Mouse (Mus musculus): ENCODE results near the gene Lamb3. TPM values are rescaled to one million over a fixed set of nuclear protein-coding genes. Genes with fewer than 3 reads are reported as not detected.

Lamb3 gene
- polyA plus RNA-seq, 1 experiment from 2014 or later: 0.59 TPM

DNA sequence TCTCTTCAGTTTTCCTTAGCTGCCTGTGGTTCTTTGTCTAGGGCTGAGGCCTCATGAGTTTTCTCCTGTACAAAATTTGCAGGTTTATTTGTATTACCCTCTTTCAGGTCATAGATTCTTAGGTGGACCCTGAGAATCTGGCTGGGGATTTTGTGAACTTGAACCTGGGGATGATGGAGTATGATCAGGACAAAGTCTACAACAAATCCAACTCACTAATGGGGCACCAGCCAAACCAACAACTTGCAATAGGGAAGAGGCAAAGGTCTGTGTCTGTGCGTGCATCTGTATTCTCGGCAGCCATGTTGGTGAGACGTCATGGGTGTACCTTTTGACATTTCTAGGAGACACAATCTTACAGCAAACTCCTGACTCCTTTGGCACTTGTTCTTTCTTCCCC lies 81.6 kb downstream of the Lamb3 start:
- 95% methylated on average over 3 of the region's 3 CpGs for WGBS
- H3K27me3 ChIP-seq (replicated peaks): no peaks in the 10 kb centered on the region
- H3K4me2 ChIP-seq: no peak overlapping the region
- H3K9me3 ChIP-seq (replicated peaks): no peaks in the 10 kb centered on the region
- ATAC-seq (ENCODE audit: low FRiP score): no peak
- H3K4me3 ChIP-seq (replicated peaks): no peak overlapping the region
- no peak overlapping the region for H3K9ac ChIP-seq (replicated peaks)
- H3K36me3 ChIP-seq: no peaks in the 10 kb centered on the region
- no peak overlapping the region for H3K27ac ChIP-seq (replicated peaks)
- peaks cover 2% of the 10 kb centered on the region for H3K4me1 ChIP-seq

DNA sequence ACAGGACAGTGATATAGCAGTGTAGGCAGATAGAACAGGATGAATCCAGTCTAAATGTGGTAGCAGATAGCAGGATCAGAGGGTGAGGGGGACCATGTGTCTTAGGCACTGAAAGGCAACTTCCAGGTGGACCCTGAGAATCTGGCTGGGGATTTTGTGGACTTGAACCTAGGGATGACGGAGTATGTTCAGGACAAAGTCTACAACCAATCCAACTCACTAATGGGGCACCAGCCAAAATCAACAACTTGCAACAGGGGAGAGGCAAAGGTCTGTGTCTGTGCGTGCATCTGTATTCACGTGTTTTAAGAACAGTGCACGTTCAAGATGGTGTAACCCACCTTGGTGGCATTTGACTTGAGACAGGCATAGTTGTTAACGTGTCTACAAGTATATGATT lies 82.4 kb downstream of the Lamb3 start:
- H3K9ac ChIP-seq (replicated peaks): no peak overlapping the region
- no peak overlapping the region for H3K4me3 ChIP-seq (replicated peaks)
- 92% methylated on average over 5 of the region's 5 CpGs for WGBS
- H3K27me3 ChIP-seq (replicated peaks): no peaks in the 10 kb centered on the region
- H3K36me3 ChIP-seq: no peaks in the 10 kb centered on the region
- no peak for ATAC-seq (ENCODE audit: low FRiP score)
- H3K4me2 ChIP-seq: no peak overlapping the region
- H3K4me1 ChIP-seq: no peaks in the 10 kb centered on the region
- H3K9me3 ChIP-seq (replicated peaks): no peaks in the 10 kb centered on the region
- no peak overlapping the region for H3K27ac ChIP-seq (replicated peaks)

DNA sequence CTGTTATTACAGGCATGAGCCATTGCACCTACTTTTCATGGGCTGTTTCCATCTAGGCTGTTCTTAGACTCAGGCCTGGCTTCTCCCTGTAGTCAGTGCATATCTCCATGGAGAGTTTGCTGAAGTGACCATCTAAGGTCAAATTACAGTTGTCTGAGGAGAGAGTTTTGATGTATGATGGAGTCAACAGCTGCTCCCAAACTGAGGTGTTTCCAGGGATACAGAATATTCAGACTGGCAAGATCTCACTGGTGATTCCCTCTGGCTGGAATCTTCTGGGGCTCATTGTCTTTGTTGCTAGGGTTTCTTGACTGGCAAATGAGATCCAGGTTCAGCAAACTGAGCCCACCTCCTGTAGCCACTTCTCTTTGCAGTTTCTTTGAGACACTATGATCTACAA lies 83.2 kb downstream of the Lamb3 start:
- Histone ChIP-seq H3K9me3 (replicated peaks) (no peaks in the 10 kb centered on the region), H3K27ac (replicated peaks) (no peak overlapping the region), H3K27me3 (replicated peaks) (no peaks in the 10 kb centered on the region), H3K4me1 (no peaks in the 10 kb centered on the region), H3K36me3 (no peaks in the 10 kb centered on the region), H3K4me3 (replicated peaks) (no peak overlapping the region), H3K9ac (replicated peaks) (no peak overlapping the region), H3K4me2 (no peak overlapping the region)
- ATAC-seq (ENCODE audit: low FRiP score): no peak

DNA sequence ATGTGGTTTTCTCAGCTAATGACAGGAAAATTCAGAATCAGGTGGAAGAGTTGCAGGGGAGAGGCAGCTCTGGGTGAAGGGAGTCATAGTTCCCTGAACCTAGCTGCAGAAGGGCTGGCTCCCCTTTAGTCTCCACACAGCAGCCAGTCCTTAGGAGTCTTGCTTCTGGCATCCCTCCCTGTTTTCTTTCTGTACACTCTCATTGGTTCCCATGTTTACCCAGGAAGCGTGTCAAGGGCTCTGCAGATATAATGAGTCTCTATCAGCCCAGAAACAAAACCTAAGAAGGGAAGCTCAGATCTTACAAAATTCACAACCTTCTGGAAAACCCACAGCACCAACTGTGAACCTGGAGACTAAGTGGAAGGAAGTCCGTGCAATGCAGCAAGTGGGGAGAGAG lies 85.5 kb downstream of the Lamb3 start:
- Histone ChIP-seq H3K4me1 (no peaks in the 10 kb centered on the region), H3K9ac (replicated peaks) (no peak overlapping the region), H3K27ac (replicated peaks) (no peak overlapping the region), H3K36me3 (no peaks in the 10 kb centered on the region), H3K27me3 (replicated peaks) (no peaks in the 10 kb centered on the region), H3K4me2 (no peak overlapping the region), H3K4me3 (replicated peaks) (no peak overlapping the region), H3K9me3 (replicated peaks) (no peaks in the 10 kb centered on the region)
- WGBS: 83% methylated on average over 2 of the region's 2 CpGs
- no peak for ATAC-seq (ENCODE audit: low FRiP score)

DNA sequence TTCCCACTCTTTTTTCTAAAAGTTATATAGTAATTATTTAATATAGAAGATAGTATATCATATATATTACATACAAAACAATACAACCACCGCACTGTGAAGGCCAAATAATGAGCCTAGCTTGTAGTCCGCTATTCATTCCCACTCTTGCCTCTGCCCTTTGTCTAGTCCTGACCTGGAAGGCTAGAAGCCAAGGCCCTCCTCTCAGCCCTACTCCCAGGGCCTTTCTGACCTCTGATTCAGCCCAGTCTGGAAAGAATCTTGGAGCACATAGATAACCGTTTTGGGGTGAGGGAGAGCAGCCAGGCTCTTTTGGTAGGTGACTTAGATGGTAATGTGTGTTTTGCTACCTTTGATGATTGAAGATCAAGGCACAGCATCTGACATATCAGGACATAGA lies 86.4 kb downstream of the Lamb3 start:
- Histone ChIP-seq H3K4me2 (no peak overlapping the region), H3K27me3 (replicated peaks) (no peaks in the 10 kb centered on the region), H3K36me3 (no peaks in the 10 kb centered on the region), H3K4me1 (no peaks in the 10 kb centered on the region), H3K27ac (replicated peaks) (no peak overlapping the region), H3K9me3 (replicated peaks) (no peaks in the 10 kb centered on the region), H3K9ac (replicated peaks) (no peak overlapping the region), H3K4me3 (replicated peaks) (no peak overlapping the region)
- ATAC-seq (ENCODE audit: low FRiP score): no peak
- 81% methylated on average over 3 of the region's 3 CpGs for WGBS

DNA sequence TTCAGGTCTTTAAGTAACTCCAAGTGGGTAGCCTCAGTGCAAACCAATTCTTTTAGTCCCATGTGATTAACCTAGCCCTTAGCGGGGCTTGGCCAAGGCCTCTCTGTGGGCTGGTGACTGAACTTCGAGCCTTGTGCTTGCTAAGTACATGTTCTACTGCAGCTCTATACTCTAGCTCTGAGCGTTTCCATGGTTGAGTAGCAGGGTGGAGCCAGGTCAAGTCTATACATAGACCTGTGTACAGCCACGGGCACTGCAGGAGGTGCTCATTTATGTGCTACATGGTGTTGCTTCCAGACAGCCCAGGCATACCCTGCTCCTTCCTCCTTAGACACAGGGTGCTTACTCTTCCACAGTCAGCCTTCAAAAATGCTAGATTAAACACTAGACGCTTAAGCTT lies 88.4 kb downstream of the Lamb3 start:
- Histone ChIP-seq H3K36me3 (no peaks in the 10 kb centered on the region), H3K9me3 (replicated peaks) (no peaks in the 10 kb centered on the region), H3K4me3 (replicated peaks) (no peak overlapping the region), H3K27ac (replicated peaks) (no peak overlapping the region), H3K27me3 (replicated peaks) (no peaks in the 10 kb centered on the region), H3K4me1 (no peaks in the 10 kb centered on the region), H3K4me2 (no peak overlapping the region), H3K9ac (replicated peaks) (no peak overlapping the region)
- 93% methylated on average over 5 of the region's 5 CpGs for WGBS
- no peak for ATAC-seq (ENCODE audit: low FRiP score)

DNA sequence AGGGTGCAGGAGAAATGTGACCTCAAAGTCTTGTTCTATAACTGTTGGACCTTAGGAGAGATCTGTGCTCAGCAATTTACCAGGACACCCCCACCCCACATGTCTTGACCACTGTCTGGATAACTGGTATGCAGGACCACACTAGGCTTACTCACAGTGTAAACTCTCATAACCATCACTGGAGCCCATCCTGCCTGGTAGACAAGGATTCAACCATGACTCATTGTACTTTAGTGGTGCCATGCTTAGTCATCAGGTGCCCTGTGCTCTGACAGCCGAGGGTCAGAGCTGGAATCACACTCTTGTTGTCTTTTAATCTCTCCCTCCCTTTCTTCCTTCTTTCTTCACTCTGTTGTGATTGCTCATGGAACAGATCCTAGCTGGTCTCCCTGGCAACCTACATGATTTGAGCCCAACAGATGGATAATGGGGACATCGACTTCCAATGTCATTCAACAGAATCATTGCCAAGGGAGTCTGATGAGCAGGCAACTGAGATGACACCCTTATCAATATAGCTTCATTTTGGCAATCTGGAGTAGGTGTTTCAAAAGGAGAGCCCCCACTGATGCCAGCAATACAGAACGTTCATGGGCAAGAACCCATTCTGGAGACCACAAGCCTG lies 90.8 kb downstream of the Lamb3 start:
- no peak overlapping the region for H3K9ac ChIP-seq (replicated peaks)
- H3K4me1 ChIP-seq: no peaks in the 10 kb centered on the region
- no peak for ATAC-seq (ENCODE audit: low FRiP score)
- no peak overlapping the region for H3K27ac ChIP-seq (replicated peaks)
- H3K4me3 ChIP-seq (replicated peaks): no peak overlapping the region
- no peaks in the 10 kb centered on the region for H3K27me3 ChIP-seq (replicated peaks)
- no peaks in the 10 kb centered on the region for H3K36me3 ChIP-seq
- WGBS: 70% methylated on average over 3 of the region's 3 CpGs
- H3K9me3 ChIP-seq (replicated peaks): no peaks in the 10 kb centered on the region
- H3K4me2 ChIP-seq: no peak overlapping the region

DNA sequence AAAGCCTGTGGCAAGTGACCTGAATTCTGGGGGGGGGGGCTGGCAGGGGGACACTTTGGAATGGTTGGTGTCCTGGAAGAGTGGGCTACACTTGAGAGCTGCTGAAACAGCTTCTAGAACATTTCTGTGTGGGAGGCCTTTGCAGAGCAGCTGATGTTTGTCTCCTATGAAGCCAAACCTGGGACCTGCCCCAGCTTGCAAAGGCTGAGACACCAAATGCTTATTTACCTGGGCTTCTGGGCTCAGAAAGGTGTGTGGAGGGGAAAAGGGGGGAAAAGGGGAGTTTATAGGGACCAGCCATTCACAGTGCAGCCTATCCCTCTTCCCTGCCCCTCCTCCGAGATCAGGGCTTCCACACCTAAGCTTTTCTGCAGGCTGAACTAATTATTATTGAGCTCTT lies 92.5 kb downstream of the Lamb3 start:
- 85% methylated on average over 1 of the region's 1 CpGs for WGBS
- Histone ChIP-seq H3K27me3 (replicated peaks) (no peaks in the 10 kb centered on the region), H3K9me3 (replicated peaks) (no peaks in the 10 kb centered on the region), H3K4me1 (no peaks in the 10 kb centered on the region), H3K4me3 (replicated peaks) (no peak overlapping the region), H3K36me3 (no peaks in the 10 kb centered on the region), H3K27ac (replicated peaks) (no peak overlapping the region), H3K4me2 (no peak overlapping the region), H3K9ac (replicated peaks) (no peak overlapping the region)
- ATAC-seq (ENCODE audit: low FRiP score): no peak

DNA sequence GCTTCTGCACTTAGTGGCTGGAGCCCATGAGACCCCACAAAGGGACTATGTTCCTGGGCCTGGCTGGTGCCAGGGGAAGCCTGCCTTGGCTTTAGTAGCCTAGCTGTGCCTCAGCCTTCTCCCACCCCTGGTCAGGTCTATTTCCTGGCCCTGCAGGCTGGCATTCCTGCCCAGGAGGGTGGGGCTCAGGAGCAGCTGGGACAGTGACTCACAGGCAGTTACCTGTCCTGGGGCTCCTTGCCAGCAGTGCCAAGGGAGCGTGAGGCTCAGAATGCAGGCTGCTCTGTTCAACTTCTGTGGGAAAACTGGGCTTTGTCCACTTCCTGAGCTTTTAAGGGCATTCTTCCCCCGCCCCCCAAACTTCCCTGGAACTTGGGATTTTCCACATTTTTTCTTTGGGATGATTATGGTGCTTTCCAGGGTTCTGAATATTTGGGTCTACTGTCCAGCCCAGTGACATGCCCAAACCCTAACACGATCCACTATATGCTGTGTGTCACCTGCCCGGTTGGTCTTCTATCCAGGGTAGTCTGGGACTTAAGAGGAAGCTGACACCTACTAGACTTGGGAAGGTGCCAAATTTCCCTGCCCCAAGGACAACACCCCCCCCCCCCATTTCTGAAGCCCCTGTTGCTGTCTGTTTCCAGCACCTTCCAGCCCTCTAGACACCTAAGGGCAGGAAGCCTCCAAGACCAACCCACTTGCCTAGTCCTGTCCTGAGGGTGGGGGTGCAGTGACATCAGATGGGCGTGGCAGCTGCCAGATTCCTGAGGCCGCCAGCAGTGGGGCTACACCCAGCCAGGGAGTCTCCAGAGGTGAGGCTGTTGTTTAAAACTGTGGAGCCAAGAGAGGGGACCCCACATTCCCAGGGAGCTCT lies 94.0 kb downstream of the Lamb3 start:
- no peak overlapping the region for H3K9ac ChIP-seq (replicated peaks)
- no peaks in the 10 kb centered on the region for H3K4me1 ChIP-seq
- H3K4me3 ChIP-seq (replicated peaks): no peak overlapping the region
- H3K27me3 ChIP-seq (replicated peaks): no peaks in the 10 kb centered on the region
- no peak for ATAC-seq (ENCODE audit: low FRiP score)
- no peak overlapping the region for H3K4me2 ChIP-seq
- no peaks in the 10 kb centered on the region for H3K36me3 ChIP-seq
- no peaks in the 10 kb centered on the region for H3K9me3 ChIP-seq (replicated peaks)
- H3K27ac ChIP-seq (replicated peaks): no peak overlapping the region
- 74% methylated on average over 6 of the region's 6 CpGs for WGBS

DNA sequence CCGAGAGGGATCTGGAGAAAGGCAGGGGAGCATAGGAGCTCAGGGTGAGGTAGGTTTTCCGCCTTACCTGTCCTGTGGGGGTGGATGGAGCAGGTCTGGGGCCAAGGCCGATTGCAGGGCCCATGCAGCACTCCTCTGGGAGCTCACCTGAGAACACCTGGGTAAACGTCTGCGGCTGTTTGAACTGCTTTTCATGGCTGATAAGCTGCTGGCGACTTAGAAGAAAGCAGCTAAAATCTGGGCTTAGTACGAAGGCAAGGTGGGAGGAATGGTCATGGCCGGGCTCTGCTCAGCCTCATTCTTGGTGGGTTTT lies 94.5 kb downstream of the Lamb3 start:
- H3K4me3 ChIP-seq (replicated peaks): no peak overlapping the region
- H3K27ac ChIP-seq (replicated peaks): no peak overlapping the region
- no peaks in the 10 kb centered on the region for H3K36me3 ChIP-seq
- H3K4me1 ChIP-seq: no peaks in the 10 kb centered on the region
- H3K27me3 ChIP-seq (replicated peaks): no peaks in the 10 kb centered on the region
- H3K9me3 ChIP-seq (replicated peaks): no peaks in the 10 kb centered on the region
- 79% methylated on average over 8 of the region's 8 CpGs for WGBS
- ATAC-seq (ENCODE audit: low FRiP score): no peak
- no peak overlapping the region for H3K4me2 ChIP-seq
- no peak overlapping the region for H3K9ac ChIP-seq (replicated peaks)

DNA sequence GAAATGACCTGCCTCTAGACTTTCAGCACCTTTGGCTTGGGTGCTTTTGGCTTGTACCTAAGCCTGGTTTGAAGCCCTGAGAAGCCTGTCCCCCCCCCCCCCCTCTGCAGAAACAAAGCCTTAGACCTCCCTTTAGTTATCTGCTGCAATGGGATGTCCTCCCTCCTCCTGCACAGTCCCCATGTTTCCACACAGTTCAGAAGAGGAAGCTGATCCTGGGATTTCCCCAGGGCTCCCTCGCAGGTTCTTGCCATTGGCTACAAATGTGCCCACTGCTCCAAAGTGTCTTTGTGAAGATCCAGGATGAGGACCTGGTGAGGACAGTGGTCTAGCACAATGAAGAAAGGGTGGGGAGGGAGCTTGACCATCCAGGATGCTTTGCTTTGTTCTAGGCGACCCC lies 95.6 kb downstream of the Lamb3 start:
- H3K27ac ChIP-seq (replicated peaks): no peak overlapping the region
- no peak overlapping the region for H3K4me2 ChIP-seq
- no peaks in the 10 kb centered on the region for H3K4me1 ChIP-seq
- no peaks in the 10 kb centered on the region for H3K36me3 ChIP-seq
- H3K9ac ChIP-seq (replicated peaks): no peak overlapping the region
- no peak overlapping the region for H3K4me3 ChIP-seq (replicated peaks)
- H3K27me3 ChIP-seq (replicated peaks): no peaks in the 10 kb centered on the region
- no peaks in the 10 kb centered on the region for H3K9me3 ChIP-seq (replicated peaks)
- no peak for ATAC-seq (ENCODE audit: low FRiP score)
- WGBS: 80% methylated on average over 2 of the region's 2 CpGs

DNA sequence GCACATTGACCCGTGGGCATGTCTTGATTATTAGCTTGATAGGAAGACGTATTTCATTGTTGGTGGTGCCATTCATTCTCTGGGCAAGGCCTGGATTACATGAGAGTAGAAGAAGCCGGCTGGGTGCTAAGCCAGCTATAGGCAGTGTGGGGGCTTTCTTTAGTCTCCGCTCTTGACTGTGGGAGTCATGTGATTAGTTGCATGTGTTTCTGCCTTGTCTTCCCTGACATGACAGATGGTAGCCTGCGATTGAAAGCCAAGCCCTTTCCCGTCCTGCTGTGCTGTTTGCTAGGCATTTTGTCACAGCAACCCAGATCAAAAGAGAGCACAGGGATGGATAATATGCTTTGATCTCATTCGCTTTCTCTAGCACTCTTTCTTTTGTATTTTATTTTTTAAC lies 97.9 kb downstream of the Lamb3 start:
- H3K27me3 ChIP-seq (replicated peaks): no peaks in the 10 kb centered on the region
- H3K27ac ChIP-seq (replicated peaks): no peak overlapping the region
- no peak overlapping the region for H3K9ac ChIP-seq (replicated peaks)
- 12% methylated on average over 7 of the region's 7 CpGs for WGBS
- no peak overlapping the region for H3K4me3 ChIP-seq (replicated peaks)
- ATAC-seq (ENCODE audit: low FRiP score): no peak
- H3K36me3 ChIP-seq: no peaks in the 10 kb centered on the region
- no peaks in the 10 kb centered on the region for H3K4me1 ChIP-seq
- H3K9me3 ChIP-seq (replicated peaks): no peaks in the 10 kb centered on the region
- no peak overlapping the region for H3K4me2 ChIP-seq
